Mouse (Mus musculus) lung, adult 2 months (tissue): ENCODE measurements around the gene Dcaf17. TPM values are rescaled to one million over a fixed set of nuclear protein-coding genes. Genes with fewer than 3 reads are reported as not detected.

Source experiments
- DNase-seq: peaks from one replicate; pipeline ENCODE4 v3.0.0; 2022
- H3K4me1 ChIP-seq: fragments of 200-500 bp; 2 replicates; pipeline ENCODE4 v1.6.1; 2011; ENCODE audit warnings: low read length; ENCODE audit not compliant: control insufficient read depth, insufficient read depth
- H3K4me3 ChIP-seq: fragments of 200-500 bp; replicated peaks from 2 replicates; pipeline ENCODE3; 2011; ENCODE audit warnings: low read depth, mild to moderate bottlenecking, control low read depth, low read length; ENCODE audit errors: extremely low read depth
- CTCF ChIP-seq: fragments of 200-500 bp; IDR thresholded peaks from 2 replicates; pipeline ENCODE4 v1.5.1; 2011; ENCODE audit warnings: mild to moderate bottlenecking, low read length, control low read depth; ENCODE audit not compliant: insufficient read depth
- POLR2A ChIP-seq: fragments of 200-500 bp; IDR thresholded peaks from 2 replicates; pipeline ENCODE4 v1.6.1; 2011; ENCODE audit warnings: low read depth, mild to moderate bottlenecking, control low read depth, low read length, borderline replicate concordance; ENCODE audit errors: extremely low read depth
- WGBS: fragments of 180-500 bp; shearing (Covaris S2); methylation state at CpG from one replicate; pipeline ENCODE4 v1.1.7; 2018; 5-methylcytosine and 5-hydroxymethylcytosine counted together
- polyA plus RNA-seq: library from polyadenylated mRNA; depleted of rRNA; stranded (reverse); fragments of >200 nt; gene quantifications from 2 replicates; pipeline ENCODE4 v1.2.3, GENCODE M21; 2012

The Dcaf17 gene
- polyA plus RNA-seq, 1 experiment: 4.4 TPM

DNA sequence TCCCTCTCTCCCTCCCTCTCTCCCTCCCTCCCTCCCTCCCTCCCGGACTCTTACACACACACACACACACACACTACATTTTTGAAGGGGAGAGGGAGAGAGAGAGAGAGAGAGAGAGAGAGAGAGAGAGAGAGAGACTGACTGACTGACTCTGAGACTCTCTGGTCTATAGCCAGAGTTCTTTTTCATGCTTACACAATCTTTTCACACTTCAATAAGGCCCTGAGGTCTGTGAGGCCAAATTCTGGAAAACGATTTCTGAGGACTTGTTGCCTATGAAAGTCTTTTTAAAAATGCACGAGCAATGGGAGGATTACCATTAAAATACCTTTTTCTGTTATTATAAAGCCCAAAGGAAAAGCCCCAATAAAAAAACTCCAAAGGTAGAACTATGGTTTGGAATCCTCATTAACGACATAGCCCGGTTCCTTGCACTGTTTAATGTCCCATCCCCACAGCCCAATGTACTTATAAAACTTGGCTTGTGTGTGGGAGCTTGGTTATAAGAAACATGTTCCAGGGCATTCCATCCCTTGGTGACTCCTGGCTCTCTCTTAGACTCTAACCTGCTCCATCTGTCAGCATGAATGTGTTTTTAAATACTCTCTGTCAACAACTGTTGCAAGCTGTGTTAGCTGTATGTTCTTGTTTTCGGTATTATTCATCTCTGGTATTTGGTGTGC, 58.5 kb downstream of the Dcaf17 start:
- H3K4me1 ChIP-seq: peaks cover 4% of the 10 kb centered on the region
- TF ChIP-seq POLR2A (no peak), CTCF (no peak)
- DNase-seq: no peak
- WGBS: 67% methylated on average over 6 of the region's 6 CpGs
- no peak overlapping the region for H3K4me3 ChIP-seq

DNA sequence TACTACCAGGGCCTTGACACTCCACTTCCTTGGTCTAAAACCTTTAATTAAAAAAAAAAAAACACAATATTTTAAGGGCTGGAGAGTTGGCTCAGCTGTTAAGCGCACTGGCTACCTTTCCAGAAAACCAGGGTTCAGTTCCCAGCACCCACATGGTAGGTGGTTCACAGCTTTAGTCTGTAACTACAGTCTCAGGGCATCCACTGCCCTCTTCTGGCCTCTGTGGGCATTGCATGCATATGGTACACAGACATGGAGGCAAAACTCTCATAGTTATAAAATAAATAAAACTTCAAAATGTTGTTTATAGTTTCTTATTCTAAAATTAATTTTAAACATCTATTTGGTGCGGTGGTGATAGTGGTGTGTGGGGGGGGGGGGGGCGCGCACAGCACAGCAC, 61.0 kb downstream of the Dcaf17 start:
- Histone ChIP-seq H3K4me3 (no peak overlapping the region), H3K4me1 (peaks cover 4% of the 10 kb centered on the region)
- 96% methylated on average over 4 of the region's 4 CpGs for WGBS
- DNase-seq: no peak
- TF ChIP-seq CTCF: peak; percentile 21; the same call in 1 of the 2 replicates
- no peak for TF ChIP-seq POLR2A

DNA sequence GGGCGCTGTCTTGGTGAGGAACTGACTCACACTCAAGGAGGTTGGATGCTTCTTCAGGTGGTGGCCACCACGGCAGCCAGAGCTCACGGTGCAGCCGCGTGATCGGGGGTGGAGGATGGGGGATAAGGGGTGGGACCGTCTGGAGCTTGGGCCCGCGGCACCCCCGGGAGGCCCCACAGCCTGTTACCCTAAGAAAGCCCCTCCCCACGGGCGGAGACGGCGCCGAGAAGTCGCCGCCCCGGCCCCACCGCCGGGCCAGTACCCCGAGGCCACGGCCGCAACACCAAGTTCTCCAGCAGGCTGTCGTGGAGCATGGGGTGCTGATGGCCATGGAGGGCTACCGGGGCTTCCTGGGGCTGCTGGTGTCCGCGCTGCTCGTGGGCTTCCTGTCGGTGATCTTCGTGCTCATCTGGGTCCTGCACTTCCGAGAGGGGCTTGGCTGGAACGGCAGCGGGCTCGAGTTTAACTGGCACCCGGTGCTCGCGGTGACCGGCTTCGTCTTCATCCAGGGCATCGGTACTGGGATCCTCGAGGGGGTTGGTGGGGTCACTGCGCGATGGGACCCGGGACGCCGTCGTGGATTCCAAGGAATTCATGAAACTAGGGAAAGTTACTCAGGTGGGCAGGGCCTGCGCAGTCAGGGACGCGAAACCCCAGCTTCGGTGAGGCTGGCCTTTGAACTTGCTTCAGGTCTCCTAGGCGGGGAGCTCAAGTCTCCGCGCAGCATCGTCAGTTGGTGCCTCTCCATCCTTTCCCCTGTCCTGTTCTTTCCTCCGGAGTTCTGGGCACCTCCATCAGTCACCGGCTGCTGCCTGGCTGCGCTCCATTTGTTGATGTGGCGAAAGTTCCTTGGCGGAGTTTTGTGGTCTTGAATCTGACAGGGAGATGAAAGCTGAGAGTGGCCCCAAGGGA, 62.9 kb downstream of the Dcaf17 start, which contains the start of gene Cybrd1:
Gene Cybrd1 (plus strand): TSS at position 127 of the 912 bp plus-strand sequence.
- TF ChIP-seq CTCF (no peak), POLR2A (no peak)
- Histone ChIP-seq H3K4me3 (peak within 1 kb of the TSS; percentile 64), H3K4me1 (peaks cover 4% of the 10 kb centered on the region)
- DNase-seq: peak; percentile 26
- WGBS: 3% methylated on average over 60 of the region's 60 CpGs

DNA sequence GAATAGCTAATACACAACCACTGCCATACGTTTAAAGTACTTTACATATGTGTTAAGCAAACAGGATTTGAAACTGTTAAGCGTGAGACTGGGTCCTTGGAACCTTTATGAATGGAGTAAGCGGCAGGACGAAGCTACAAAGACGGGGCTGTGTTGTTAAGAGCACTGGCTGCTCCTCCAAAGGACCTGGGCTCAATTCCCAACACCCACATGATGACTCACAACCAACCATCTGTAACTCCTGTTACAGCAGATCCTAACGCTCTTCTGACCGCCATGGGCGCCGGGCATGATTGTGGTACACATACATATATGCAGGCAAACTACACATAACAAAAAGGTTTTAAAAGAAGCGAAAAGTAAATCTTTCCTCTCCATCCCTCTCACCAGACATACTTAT, 65.7 kb downstream of the Dcaf17 start:
- TF ChIP-seq CTCF (no peak), POLR2A (no peak)
- Histone ChIP-seq H3K4me3 (no peak overlapping the region), H3K4me1 (peaks cover 6% of the 10 kb centered on the region)
- WGBS: 81% methylated on average over 10 of the region's 10 CpGs
- no peak for DNase-seq

DNA sequence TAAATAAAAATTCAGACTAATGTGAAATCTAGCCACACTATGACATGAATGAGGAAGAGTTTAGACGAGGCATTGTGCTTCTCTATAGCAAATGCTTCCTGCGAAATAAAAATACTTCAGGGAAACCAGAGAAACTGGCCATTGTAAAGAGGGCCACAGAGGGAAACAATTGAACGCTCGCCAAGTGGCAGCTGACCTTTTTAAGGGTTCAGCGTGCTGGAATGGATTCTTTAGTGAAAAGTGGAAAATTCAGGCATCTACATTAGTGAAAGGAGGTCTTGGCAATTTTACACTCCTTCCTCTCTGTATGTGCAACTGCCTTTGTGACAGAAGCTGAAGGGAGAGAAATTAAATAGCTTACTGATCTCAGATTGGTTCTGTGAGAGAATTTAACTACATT, 66.3 kb downstream of the Dcaf17 start:
- TF ChIP-seq CTCF: no peak
- TF ChIP-seq POLR2A: no peak
- WGBS: 29% methylated on average over 5 of the region's 5 CpGs
- peaks cover 6% of the 10 kb centered on the region for H3K4me1 ChIP-seq
- H3K4me3 ChIP-seq: no peak overlapping the region
- DNase-seq: no peak

DNA sequence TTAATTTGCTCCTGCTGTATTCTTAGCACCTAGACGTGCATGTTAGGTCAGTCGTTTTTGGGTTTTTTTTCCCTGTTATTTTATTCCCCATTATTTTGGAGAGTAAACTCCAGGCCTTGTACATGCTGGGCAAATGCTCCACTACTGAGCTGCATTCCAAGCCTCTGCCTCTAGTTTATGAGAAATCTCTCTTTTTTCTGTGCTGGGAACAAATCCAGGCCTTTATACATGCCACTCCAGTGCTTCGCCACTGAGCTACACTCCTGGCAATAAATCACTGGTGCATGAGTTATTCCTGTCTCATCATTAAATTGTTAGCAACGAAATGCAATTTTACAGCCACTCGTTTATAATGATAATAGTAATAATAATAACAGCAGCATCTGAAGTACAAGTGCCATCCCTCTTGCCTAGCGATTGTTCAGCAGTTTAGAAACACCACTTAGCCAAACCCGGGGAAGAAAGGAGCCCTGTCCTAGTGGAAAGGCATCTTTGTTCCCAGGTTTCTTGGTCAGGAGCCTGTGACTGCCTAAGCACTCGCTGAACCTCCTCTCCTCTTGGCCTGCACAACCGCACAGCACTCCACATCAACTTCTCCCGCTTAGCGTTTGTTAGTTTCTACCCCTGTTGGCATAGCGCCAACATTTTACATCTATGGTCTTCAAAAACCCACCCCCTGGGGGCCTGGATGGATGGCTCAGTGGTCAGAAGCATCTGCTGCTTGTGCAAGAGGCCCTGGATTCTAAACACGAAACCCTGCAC, 67.3 kb downstream of the Dcaf17 start:
- WGBS: 76% methylated on average over 13 of the region's 13 CpGs
- Histone ChIP-seq H3K4me1 (peaks cover 6% of the 10 kb centered on the region), H3K4me3 (no peak overlapping the region)
- TF ChIP-seq CTCF (no peak), POLR2A (no peak)
- no peak for DNase-seq

DNA sequence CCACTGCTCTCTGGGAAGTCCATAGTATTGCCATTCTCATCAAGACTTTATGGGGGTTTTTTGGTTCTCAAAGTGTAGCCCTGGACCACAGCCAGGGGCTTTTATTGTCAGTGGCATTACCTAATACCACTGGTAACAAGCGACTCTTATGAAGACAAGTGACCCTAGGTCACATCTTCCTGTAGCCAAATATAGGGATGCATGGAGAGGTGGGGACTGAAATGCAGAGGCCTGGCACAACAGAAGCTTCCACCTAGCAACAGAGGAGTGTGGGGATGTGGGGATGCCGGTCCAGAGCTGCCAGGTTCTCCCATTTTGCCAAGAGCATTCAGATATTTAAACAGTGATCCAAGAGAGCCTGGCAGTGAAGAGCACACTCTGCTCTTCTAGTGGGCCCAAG, 68.5 kb downstream of the Dcaf17 start:
- DNase-seq: no peak
- Histone ChIP-seq H3K4me1 (peaks cover 2% of the 10 kb centered on the region; the same call in 1 of the 2 replicates), H3K4me3 (no peak overlapping the region)
- 25% methylated on average over 2 of the region's 2 CpGs for WGBS
- no peak for TF ChIP-seq POLR2A
- no peak for TF ChIP-seq CTCF

DNA sequence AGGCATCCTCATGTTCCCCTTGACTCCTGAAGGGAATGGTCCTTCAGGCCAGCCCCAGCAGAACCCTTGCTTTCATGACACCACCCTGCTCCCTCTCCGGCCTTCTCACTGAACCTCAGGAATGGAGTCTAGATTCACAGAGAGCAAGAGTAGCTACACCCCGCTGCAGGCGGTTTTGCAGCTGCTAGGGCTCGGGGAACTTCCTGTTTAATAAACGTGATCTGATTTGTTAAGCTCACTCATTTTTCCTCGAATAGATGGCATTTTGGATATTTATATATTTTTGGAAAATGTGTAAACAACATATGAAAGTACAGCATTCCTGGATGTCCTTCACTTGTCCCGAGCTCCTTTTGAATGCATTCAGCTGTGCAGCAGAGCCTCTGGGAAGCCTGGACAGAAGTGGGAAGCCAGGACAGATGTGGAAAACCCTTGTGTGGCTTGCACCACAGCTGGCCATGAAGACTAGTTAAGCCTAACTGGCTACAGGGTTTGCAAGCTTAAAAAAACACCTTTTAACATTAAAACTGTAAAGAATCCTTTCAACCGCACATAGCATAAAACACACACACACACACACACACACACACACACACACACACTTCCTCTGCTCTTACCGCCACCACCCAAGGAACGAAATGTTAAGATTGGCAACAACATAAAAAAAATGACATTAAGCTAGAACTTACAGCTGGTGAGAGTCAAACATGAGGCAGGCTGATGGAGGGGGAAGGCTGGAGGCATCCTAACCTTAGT, 72.8 kb downstream of the Dcaf17 start:
- Histone ChIP-seq H3K4me3 (no peak overlapping the region), H3K4me1 (peaks cover 2% of the 10 kb centered on the region; the same call in 1 of the 2 replicates)
- DNase-seq: no peak
- 44% methylated on average over 10 of the region's 10 CpGs for WGBS
- TF ChIP-seq POLR2A: no peak
- no peak for TF ChIP-seq CTCF
